Mouse (Mus musculus) testis, adult 2 months (tissue): ENCODE measurements around the gene Cdh26.

Experiments
- CTCF ChIP-seq: fragments of 200-500 bp; IDR thresholded peaks from 2 replicates; pipeline ENCODE4 v1.5.1; 2012; ENCODE audit warnings: low read depth, mild to moderate bottlenecking, inconsistent platforms, low read length, moderate library complexity; ENCODE audit not compliant: control insufficient read depth, insufficient read depth, insufficient replicate concordance
- POLR2A ChIP-seq: fragments of 200-500 bp; IDR thresholded peaks from 2 replicates; pipeline ENCODE4 v1.6.1; 2012; ENCODE audit warnings: low read depth, mild to moderate bottlenecking, inconsistent platforms, low read length, moderate library complexity; ENCODE audit not compliant: control insufficient read depth

GRCm38 (mm10) chr2:178422186-178422585, 8.1 kb upstream of the Cdh26 start:
- no peak for TF ChIP-seq CTCF
- no peak for TF ChIP-seq POLR2A
